Mouse (Mus musculus) adrenal gland (tissue): Measurements from ENCODE around the gene Adamts13.

ENCODE experiments used
- intact Hi-C: fragments of 180-260 bp; cut with DNase I; formaldehyde crosslinking; loops from one replicate; pipeline ENCODE4 v1.15.1; 2025

Adamts13 gene

GRCm38 (mm10) chr2:27028437-27029015 lies 55.3 kb downstream of the Adamts13 start:
- intact Hi-C loops: no loop called here

DNA sequence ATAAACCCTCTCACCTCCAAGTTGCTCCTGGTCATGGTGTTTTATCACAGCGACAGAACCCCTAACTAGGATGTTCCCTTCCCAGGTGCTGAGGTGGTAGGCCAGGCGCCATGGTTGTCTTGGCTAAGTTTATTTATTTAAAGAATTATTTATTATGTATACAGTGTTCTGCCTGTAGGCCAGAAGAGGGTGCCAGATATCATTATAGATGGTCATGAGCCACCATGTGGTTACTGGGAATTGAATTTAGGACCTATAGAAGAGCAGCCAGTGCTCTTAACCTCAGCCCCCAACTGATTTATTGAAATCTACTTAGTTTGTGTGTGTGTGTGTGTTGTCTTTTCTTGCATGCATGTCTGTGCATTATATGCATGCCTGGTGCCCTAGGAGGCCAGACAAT lies 59.1 kb downstream of the Adamts13 start:
- intact Hi-C loops: no loop called here

DNA sequence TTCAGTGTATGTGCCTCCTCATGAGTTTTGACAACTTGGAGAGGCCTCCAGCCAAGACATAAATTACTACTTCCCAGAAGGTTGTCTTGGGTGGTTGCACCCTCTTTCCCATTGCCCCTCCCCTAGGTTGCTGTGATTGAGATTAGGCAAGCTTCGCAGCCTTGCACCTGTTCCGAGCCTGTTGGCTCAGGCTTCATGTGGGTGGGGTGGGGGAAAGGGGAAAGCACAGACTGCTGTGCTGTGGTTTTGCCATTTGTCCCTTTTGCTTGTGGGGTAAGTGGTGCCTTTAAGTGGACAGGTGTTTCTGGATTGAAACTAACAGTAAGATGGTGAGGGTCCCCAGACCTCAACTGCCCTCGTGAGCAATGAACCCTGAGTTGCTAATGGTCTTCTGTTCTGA lies 62.8 kb downstream of the Adamts13 start:
- intact Hi-C loops: loop anchor here (5.0 kb wide), 2 partner anchors 104 to 389 kb away; partner anchors contain the start of genes Stkld1 and Surf4

DNA sequence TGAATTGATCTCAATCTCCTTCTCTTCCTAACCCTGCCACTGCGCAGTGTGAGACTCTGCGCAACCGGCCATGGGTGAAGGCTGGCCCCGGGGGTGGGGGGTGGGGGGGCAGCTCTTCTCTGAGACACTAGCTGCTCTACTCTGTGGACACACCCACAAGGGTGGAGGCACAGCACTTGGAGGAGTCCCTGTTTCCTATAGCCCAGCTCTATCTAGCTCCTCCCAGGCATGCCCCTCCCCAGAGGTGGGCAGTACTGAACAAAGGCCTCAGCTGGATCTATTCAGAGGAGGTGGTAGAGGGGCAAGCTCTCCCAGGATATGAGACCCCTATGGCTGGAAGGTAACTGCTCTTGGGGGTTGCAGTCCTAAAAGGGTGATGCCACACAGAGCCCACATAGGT lies 63.8 kb downstream of the Adamts13 start:
- intact Hi-C loops: loop anchor here (5.0 kb wide), 2 partner anchors 105 to 390 kb away; partner anchors contain the start of genes Stkld1 and Surf4

DNA sequence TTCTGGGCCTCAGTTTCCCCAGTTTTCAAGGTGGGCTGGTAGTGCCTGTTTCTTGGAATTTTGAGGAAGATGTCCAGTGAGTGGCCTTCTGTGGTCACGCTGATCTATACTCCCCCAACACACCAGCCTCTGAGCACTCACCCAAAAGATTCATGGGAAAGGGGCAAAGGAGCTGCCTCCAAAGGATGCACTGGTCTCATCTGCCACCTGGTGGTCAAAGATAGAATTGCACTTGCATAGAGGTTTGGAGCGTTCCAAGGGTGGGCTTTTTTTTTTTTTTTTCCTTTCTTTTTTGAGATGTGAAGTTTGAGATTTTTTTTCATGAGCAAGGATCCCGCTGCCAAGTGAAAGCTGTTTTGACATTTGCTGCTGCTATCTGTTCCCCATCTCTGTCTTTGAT lies 65.4 kb downstream of the Adamts13 start:
- intact Hi-C loops: loop anchor here (1.0 to 5.0 kb wide), 4 partner anchors 22 to 391 kb away; partner anchors contain the start of genes Stkld1 and Surf4

DNA sequence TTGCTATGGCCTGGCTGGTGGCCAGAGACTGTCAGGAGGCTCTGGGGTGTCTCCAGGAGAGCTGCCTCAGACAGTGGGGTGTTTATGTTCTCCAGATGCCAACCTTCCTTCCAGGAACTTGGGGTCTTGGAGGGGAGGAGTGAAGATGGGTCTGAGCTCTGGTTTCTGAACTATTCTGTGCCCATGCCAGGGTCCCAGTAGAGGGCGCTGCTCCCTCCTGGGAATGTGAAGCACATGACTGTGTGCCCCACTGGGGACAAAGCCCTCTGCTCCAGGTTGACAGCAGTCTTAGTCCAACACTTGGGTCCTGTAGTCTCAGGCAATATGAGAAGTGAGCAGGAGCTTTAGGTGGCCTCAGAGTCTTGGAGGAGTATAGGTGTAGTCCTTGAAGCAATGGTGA lies 66.1 kb downstream of the Adamts13 start:
- intact Hi-C loops: loop anchor here (2.0 to 5.0 kb wide), 3 partner anchors 22 to 392 kb away; partner anchors contain the start of genes Stkld1 and Surf4

GRCm38 (mm10) chr2:27042131-27042844 lies 69.1 kb downstream of the Adamts13 start:
- intact Hi-C loops: loop anchor here (5.0 kb wide), 1 partner anchor 85 kb away; no protein-coding TSS in a partner anchor

DNA sequence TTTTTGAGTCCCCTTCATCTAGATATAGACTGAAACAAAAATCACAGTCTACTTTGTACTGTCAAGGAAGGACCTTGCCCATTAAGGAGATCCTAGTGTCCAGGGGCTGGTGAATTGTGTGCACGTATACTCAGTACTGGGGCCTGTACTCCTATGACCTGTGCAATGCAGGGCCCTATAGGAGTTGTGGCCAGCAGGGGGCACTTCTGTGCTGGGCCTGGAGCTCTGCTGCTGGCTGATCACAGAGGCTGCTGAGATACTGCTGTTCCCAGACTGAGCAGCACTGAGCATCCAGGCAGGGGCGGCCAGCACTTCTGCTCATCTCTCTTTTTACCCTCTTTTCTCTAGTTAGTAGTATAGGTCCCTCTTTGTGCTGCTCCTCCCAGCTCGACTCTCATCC lies 70.2 kb downstream of the Adamts13 start:
- intact Hi-C loops: loop anchor here (1.0 to 5.0 kb wide), 2 partner anchors 84 to 194 kb away; no protein-coding TSS in a partner anchor

- intact Hi-C loops: loop anchor here (5.0 kb wide), 1 partner anchor 83 kb away; no protein-coding TSS in a partner anchor
Observed at GRCm38 (mm10) chr2:27044166-27044565, 71.0 kb downstream of the Adamts13 start.

- intact Hi-C loops: loop anchor here (5.0 kb wide), 1 partner anchor 83 kb away; no protein-coding TSS in a partner anchor
Observed at GRCm38 (mm10) chr2:27044641-27045040, 71.4 kb downstream of the Adamts13 start.

GRCm38 (mm10) chr2:27045979-27046770 lies 73.0 kb downstream of the Adamts13 start:
- intact Hi-C loops: no loop called here

DNA sequence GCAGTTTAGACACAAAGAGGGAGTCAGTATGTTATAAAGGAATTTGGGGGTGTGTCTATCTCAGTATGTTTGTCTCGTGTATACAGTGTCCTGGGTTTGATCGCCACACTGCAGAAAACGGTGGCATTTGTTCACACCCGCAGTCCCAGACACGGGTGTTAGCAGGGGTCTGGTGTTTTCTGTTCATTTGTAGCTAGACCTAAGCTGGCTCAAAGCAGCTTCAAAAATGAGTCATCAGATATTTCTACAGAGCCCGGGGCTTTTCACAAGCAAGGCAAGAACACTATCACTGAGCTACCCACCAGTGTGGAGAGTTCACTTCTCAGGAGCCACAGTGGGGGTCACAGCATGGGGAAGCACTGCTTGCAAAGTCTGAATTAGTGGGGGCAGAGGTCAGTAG lies 76.2 kb downstream of the Adamts13 start:
- intact Hi-C loops: no loop called here

- intact Hi-C loops: no loop called here
Observed at GRCm38 (mm10) chr2:27058251-27058650, 85.0 kb downstream of the Adamts13 start.

DNA sequence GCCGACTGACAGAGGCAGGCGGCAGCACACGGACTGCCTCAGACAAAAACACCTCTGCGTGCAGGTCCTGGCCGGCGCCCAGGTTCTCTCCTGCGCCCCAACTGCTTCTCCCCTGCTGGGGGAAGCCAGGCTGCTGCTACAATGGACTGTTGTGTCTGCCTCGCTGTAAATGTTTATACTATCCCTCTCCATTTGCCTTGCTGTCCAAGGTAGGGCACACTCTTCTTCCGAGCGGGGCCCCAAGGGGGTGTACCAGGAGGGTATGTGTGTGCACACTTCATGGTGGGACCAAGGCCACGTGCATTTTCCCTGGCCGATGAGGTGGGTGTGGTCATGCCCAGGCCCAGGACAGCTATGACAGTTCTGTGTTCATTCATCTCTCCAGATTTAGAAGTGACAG lies 85.5 kb downstream of the Adamts13 start:
- intact Hi-C loops: no loop called here

GRCm38 (mm10) chr2:27059187-27059586 lies 86.0 kb downstream of the Adamts13 start:
- intact Hi-C loops: no loop called here
